Mouse (Mus musculus) limb, embryonic 10.5 days (tissue): ENCODE measurements around the gene Aftph. TPM values are rescaled to one million over a fixed set of nuclear protein-coding genes. Genes with fewer than 3 reads are reported as not detected.

Source experiments
- DNase-seq: peaks from one replicate; pipeline ENCODE4 v3.0.0-alpha.2; 2017; ENCODE audit warnings: low spot score
- H3K27ac ChIP-seq: fragments of 300-500 bp; sonication (generic); 2 replicates; pipeline ENCODE4 v1.5.1; 2016; ENCODE audit warnings: mild to moderate bottlenecking
- H3K27me3 ChIP-seq: fragments of 300-500 bp; sonication (generic); 2 replicates; pipeline ENCODE4 v1.6.1; 2016; ENCODE audit warnings: low read depth, mild to moderate bottlenecking; ENCODE audit not compliant: poor library complexity, severe bottlenecking
- H3K36me3 ChIP-seq: fragments of 300-500 bp; sonication (generic); 2 replicates; pipeline ENCODE4 v1.6.1; 2016; ENCODE audit warnings: mild to moderate bottlenecking, moderate library complexity
- H3K4me1 ChIP-seq: fragments of 300-500 bp; sonication (generic); 2 replicates; pipeline ENCODE4 v1.6.1; 2016
- H3K4me3 ChIP-seq: fragments of 300-500 bp; sonication (generic); 2 replicates; pipeline ENCODE4 v1.5.1; 2016; ENCODE audit warnings: mild to moderate bottlenecking, moderate library complexity
- H3K9me3 ChIP-seq: fragments of 300-500 bp; sonication (generic); replicated peaks from 2 replicates; pipeline ENCODE4 v1.6.1; 2016; ENCODE audit warnings: mild to moderate bottlenecking
- WGBS: fragments of 180-500 bp; shearing (Covaris S2); methylation state at CpG from one replicate; pipeline ENCODE4 v1.1.7; 2016; 5-methylcytosine and 5-hydroxymethylcytosine counted together
- polyA plus RNA-seq: library from polyadenylated mRNA; unstranded; fragments of >200 nt; fragmentation: Nextera tagmentation; extraction: Ambion mirVana; gene quantifications from 2 replicates; pipeline ENCODE4 v1.2.1, GENCODE M21; 2016

Aftph gene
- polyA plus RNA-seq, 1 experiment from 2014 or later: 15.8 TPM

GRCm38 (mm10) chr11:20681679-20682078 is 59.7 kb downstream of the Aftph start:
- H3K4me1 ChIP-seq: no peaks in the 10 kb centered on the region
- 87% methylated on average over 5 of the region's 5 CpGs for whole genome bisulfite sequencing
- H3K36me3 ChIP-seq: peaks cover 5% of the 10 kb centered on the region; the same call in 1 of the 2 replicates
- H3K4me3 ChIP-seq: no peak overlapping the region
- DNase-seq: no peak
- H3K27me3 ChIP-seq: no peaks in the 10 kb centered on the region
- H3K9me3 ChIP-seq: no peaks in the 10 kb centered on the region
- H3K27ac ChIP-seq: no peak overlapping the region

GRCm38 (mm10) chr11:20680781-20681180 is 60.6 kb downstream of the Aftph start:
- no peaks in the 10 kb centered on the region for H3K4me1 ChIP-seq
- 93% methylated on average over 5 of the region's 5 CpGs for WGBS
- no peak overlapping the region for H3K27ac ChIP-seq
- no peak for DNase-seq
- no peak overlapping the region for H3K4me3 ChIP-seq
- no peaks in the 10 kb centered on the region for H3K27me3 ChIP-seq
- H3K9me3 ChIP-seq: no peaks in the 10 kb centered on the region
- peaks cover under 1% of the 10 kb centered on the region; the same call in 1 of the 2 replicates for H3K36me3 ChIP-seq

- WGBS: 84% methylated on average over 2 of the region's 2 CpGs
- no peak overlapping the region for H3K27ac ChIP-seq
These were observed 62.0 kb downstream of the Aftph start for GRCm38 (mm10) chr11:20679396-20679795.

DNA sequence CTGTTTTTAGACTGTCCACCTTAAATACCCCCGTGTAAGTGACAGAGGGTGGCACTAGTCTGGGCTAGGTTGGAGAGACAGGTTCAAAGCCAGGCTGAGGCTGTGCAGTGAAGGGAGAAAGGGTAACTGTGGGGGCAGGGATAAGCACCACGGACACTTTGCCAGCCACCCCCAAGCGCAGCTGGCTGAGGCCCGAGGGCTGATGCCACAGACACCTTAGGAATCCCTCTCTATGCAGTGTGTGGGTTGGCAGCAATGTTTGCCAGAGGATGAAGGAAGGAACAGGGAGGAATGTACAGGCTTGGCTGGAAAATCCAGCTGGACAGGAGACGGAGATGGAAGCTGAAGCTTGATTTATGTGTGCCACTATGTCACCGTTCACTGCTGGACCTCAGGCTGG is 68.9 kb downstream of the Aftph start:
- WGBS: 80% methylated on average over 6 of the region's 6 CpGs
- Histone ChIP-seq H3K27ac (peak overlapping the region; percentile 25; the same call in 1 of the 2 replicates), H3K27me3 (no peaks in the 10 kb centered on the region), H3K36me3 (no peaks in the 10 kb centered on the region), H3K9me3 (no peaks in the 10 kb centered on the region), H3K4me3 (no peak overlapping the region), H3K4me1 (peaks cover 11% of the 10 kb centered on the region)
- DNase-seq: no peak

More at GRCm38 (mm10) chr11:20679396-20679795, 62.0 kb downstream of the Aftph start:
- Histone ChIP-seq H3K9me3 (no peaks in the 10 kb centered on the region), H3K4me1 (no peaks in the 10 kb centered on the region), H3K27me3 (no peaks in the 10 kb centered on the region), H3K36me3 (no peaks in the 10 kb centered on the region), H3K4me3 (no peak overlapping the region)
- no peak for DNase-seq

GRCm38 (mm10) chr11:20671789-20672392 is 69.5 kb downstream of the Aftph start:
- H3K36me3 ChIP-seq: no peaks in the 10 kb centered on the region
- peaks cover 11% of the 10 kb centered on the region for H3K4me1 ChIP-seq
- H3K27ac ChIP-seq: peak overlapping the region; percentile 25
- no peak overlapping the region for H3K4me3 ChIP-seq
- DNase-seq: no peak
- no peaks in the 10 kb centered on the region for H3K9me3 ChIP-seq
- 52% methylated on average over 6 of the region's 6 CpGs for WGBS
- no peaks in the 10 kb centered on the region for H3K27me3 ChIP-seq

DNA sequence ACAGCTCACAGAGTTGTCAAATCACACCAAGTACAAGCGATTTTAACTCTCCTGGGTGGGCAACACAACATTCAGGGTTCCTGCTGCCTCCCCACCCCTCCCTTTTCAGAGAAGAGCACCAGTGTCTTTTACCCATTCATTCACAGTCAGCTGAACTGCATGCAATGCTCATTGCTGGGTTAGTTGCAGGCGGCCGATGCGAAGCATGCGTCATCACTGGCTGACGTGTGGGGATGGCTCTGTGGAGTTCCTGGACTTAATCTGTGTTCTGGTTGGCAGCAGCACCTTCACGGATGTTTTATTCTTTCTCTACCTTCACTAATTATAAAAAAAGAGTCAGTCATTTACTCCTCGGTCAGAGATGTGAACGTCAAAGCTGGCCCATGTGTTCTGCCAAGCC is 76.5 kb downstream of the Aftph start:
- Histone ChIP-seq H3K4me1 (peaks cover 23% of the 10 kb centered on the region), H3K9me3 (no peaks in the 10 kb centered on the region), H3K27ac (no peak overlapping the region), H3K4me3 (no peak overlapping the region), H3K27me3 (no peaks in the 10 kb centered on the region), H3K36me3 (no peaks in the 10 kb centered on the region)
- DNase-seq: no peak
- 78% methylated on average over 9 of the region's 9 CpGs for WGBS

- Histone ChIP-seq H3K27ac (peak overlapping the region; percentile 53; the same call in 1 of the 2 replicates), H3K4me1 (peaks cover 12% of the 10 kb centered on the region), H3K27me3 (no peaks in the 10 kb centered on the region), H3K4me3 (no peak overlapping the region), H3K9me3 (no peaks in the 10 kb centered on the region), H3K36me3 (no peaks in the 10 kb centered on the region)
- no peak for DNase-seq
- WGBS: 59% methylated on average over 5 of the region's 5 CpGs
These were observed 77.7 kb downstream of the Aftph start for GRCm38 (mm10) chr11:20663580-20664198.

- Histone ChIP-seq H3K27ac (no peak overlapping the region), H3K4me1 (peaks cover 12% of the 10 kb centered on the region; the same call in 1 of the 2 replicates)
These were observed 78.6 kb downstream of the Aftph start for GRCm38 (mm10) chr11:20662811-20663210.

GRCm38 (mm10) chr11:20661652-20662051 is 79.7 kb downstream of the Aftph start:
- 38% methylated on average over 4 of the region's 4 CpGs for WGBS
- no peak overlapping the region for H3K4me3 ChIP-seq
- no peak for DNase-seq
- no peaks in the 10 kb centered on the region for H3K9me3 ChIP-seq
- H3K27ac ChIP-seq: no peak overlapping the region
- no peaks in the 10 kb centered on the region for H3K27me3 ChIP-seq
- peaks cover 21% of the 10 kb centered on the region for H3K4me1 ChIP-seq
- H3K36me3 ChIP-seq: no peaks in the 10 kb centered on the region

More at GRCm38 (mm10) chr11:20662811-20663210, 78.6 kb downstream of the Aftph start:
- H3K27me3 ChIP-seq: no peaks in the 10 kb centered on the region
- no peaks in the 10 kb centered on the region for H3K36me3 ChIP-seq
- no peak overlapping the region for H3K4me3 ChIP-seq
- H3K9me3 ChIP-seq: no peaks in the 10 kb centered on the region
- WGBS: 75% methylated on average over 7 of the region's 7 CpGs
- no peak for DNase-seq

GRCm38 (mm10) chr11:20660111-20661097 is 81.0 kb downstream of the Aftph start:
- WGBS: 84% methylated on average over 14 of the region's 14 CpGs
- DNase-seq: no peak
- H3K27ac ChIP-seq: no peak overlapping the region
- H3K36me3 ChIP-seq: no peaks in the 10 kb centered on the region
- no peak overlapping the region for H3K4me3 ChIP-seq
- peaks cover 34% of the 10 kb centered on the region for H3K4me1 ChIP-seq
- no peaks in the 10 kb centered on the region for H3K9me3 ChIP-seq
- no peaks in the 10 kb centered on the region for H3K27me3 ChIP-seq

DNA sequence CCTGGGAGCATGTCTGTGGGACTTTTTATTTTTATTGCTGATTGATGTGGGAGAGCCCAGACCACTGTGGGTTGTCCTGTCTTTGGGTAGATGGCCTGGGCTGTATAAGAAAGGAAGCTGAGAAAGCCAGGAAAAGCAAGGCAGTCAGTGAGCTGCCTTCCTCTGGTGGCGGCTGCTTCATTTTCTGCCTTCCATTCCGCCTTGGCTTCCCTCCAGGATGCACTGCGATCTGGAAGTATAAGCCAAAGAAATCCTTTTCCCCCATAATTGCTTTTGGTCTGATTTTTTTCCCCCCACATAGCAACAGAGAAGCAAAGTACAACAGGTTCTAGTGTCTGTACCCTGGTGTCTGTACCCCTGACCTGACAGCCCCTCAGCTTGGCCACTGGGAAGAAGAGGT is 82.3 kb downstream of the Aftph start:
- H3K27ac ChIP-seq: no peak overlapping the region
- no peak overlapping the region for H3K4me3 ChIP-seq
- no peak for DNase-seq
- no peaks in the 10 kb centered on the region for H3K27me3 ChIP-seq
- WGBS: 91% methylated on average over 3 of the region's 3 CpGs
- H3K4me1 ChIP-seq: peaks cover 46% of the 10 kb centered on the region
- no peaks in the 10 kb centered on the region for H3K36me3 ChIP-seq
- no peaks in the 10 kb centered on the region for H3K9me3 ChIP-seq

DNA sequence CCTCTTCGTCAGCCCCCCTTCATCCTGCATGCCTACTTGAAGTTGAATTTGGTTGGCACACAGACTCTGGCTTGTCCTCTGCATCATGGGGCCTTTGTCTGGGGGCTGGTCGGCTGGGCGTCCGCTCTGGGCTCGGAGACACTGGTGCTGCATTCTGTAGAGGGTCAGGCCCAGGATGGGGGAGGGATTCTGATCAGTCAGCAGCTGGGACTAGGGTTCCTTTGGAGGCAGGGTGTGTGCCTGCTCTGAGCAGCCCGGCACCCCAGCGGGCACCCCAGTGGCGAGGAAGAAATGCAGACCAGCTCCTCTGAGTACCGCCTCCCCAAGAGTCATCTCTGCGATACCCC is 84.7 kb downstream of the Aftph start:
- Histone ChIP-seq H3K27ac (peak overlapping the region; percentile 88), H3K27me3 (no peaks in the 10 kb centered on the region), H3K9me3 (no peaks in the 10 kb centered on the region), H3K4me1 (peaks cover 43% of the 10 kb centered on the region), H3K4me3 (peak overlapping the region; percentile 32), H3K36me3 (0 out of 2 replicates have a peak, but pooled peaks cover 5% of the 10 kb centered on the region)
- DNase-seq: peak; percentile 49
- WGBS: 24% methylated on average over 10 of the region's 10 CpGs
